Mouse (Mus musculus) hindbrain, embryonic 12.5 days (tissue): ENCODE measurements around the gene Xiap. TPM values are rescaled to one million over a fixed set of nuclear protein-coding genes. Genes with fewer than 3 reads are reported as not detected.

Experiments
- ATAC-seq: fragments of 200-750 bp; cut with Nextera tagmentation; 2 replicates; pipeline ENCODE4 v1.8.0; 2017; ENCODE audit warnings: moderate TSS enrichment; ENCODE audit not compliant: low FRiP score
- H3K27ac ChIP-seq: fragments of 300-500 bp; sonication (generic); 2 replicates; pipeline ENCODE4 v1.5.1; 2016; ENCODE audit warnings: mild to moderate bottlenecking
- H3K27me3 ChIP-seq: fragments of 300-500 bp; sonication (generic); 2 replicates; pipeline ENCODE4 v1.6.1; 2016; ENCODE audit warnings: mild to moderate bottlenecking
- H3K36me3 ChIP-seq: fragments of 300-500 bp; sonication (generic); 2 replicates; pipeline ENCODE4 v1.6.1; 2016; ENCODE audit warnings: mild to moderate bottlenecking
- H3K4me1 ChIP-seq: fragments of 300-500 bp; sonication (generic); 2 replicates; pipeline ENCODE4 v1.6.1; 2016
- H3K4me2 ChIP-seq: fragments of 300-500 bp; sonication (generic); replicated peaks from 2 replicates; pipeline ENCODE4 v1.6.1; 2016; ENCODE audit warnings: mild to moderate bottlenecking
- H3K4me3 ChIP-seq: fragments of 300-500 bp; sonication (generic); 2 replicates; pipeline ENCODE4 v1.5.1; 2016; ENCODE audit warnings: mild to moderate bottlenecking
- H3K9ac ChIP-seq: fragments of 300-500 bp; sonication (generic); 2 replicates; pipeline ENCODE4 v1.6.1; 2016; ENCODE audit warnings: mild to moderate bottlenecking, moderate library complexity
- H3K9me3 ChIP-seq: fragments of 300-500 bp; sonication (generic); replicated peaks from 2 replicates; pipeline ENCODE4 v1.6.1; 2016; ENCODE audit warnings: mild to moderate bottlenecking
- WGBS: fragments of 180-500 bp; shearing (Covaris S2); methylation state at CpG from one replicate; pipeline ENCODE4 v1.1.7; 2016; 5-methylcytosine and 5-hydroxymethylcytosine counted together
- polyA plus RNA-seq: library from polyadenylated mRNA; unstranded; fragments of >200 nt; fragmentation: Nextera tagmentation; extraction: Ambion mirVana; gene quantifications from 2 replicates; pipeline ENCODE4 v1.2.1, GENCODE M21; 2016

Xiap gene
- polyA plus RNA-seq, 1 experiment from 2014 or later, result 11.5 TPM

DNA sequence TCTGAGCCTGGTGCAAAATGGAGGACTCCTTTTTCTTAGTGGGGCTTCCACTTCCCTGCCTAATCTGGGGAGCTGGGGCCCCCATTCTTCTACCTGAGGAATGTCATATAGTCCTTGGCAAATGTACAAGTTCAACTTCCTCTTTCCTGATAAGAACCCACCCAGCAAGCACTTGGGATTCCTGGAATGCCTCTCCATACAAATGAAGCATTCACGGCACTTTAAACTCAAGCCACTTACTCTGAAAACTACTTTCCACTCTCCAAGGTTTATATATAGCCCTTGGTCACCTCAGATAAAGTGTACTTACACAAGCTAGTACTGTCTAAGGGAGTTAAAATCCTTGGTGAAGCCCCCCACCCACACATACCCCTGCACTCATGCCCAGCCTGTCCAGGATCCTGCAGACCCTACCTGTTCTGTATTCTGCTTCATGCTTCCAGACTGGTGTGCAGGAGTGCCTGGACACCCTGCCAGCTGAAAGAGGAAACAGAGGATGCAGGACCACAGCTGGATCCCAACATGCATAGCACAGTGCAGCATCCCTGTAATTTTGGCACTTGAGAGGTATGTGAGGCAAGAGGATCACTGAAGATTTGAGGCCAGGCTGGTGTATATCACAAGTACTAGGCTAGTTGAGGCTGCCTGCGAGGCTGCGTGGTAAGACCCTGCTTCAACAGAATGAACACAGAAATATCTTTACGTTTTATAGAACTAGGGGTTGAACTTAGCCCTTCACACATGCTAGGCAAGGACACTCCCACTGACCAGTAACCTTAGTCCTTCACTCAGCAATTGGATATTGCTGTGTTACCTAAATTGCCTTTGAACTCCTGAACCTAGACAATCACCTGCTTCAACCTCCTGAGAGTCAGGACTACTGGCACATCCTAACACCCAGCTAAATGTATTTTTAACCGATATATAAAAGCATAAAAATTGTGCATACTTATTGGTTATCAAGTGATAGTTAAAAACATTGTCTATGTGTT, 8.5 kb upstream of the Xiap start:
- WGBS, result 69% methylated on average over 5 of the region's 5 CpGs
- H3K36me3 ChIP-seq, result no peaks in the 10 kb centered on the region
- ATAC-seq, result no peak

DNA sequence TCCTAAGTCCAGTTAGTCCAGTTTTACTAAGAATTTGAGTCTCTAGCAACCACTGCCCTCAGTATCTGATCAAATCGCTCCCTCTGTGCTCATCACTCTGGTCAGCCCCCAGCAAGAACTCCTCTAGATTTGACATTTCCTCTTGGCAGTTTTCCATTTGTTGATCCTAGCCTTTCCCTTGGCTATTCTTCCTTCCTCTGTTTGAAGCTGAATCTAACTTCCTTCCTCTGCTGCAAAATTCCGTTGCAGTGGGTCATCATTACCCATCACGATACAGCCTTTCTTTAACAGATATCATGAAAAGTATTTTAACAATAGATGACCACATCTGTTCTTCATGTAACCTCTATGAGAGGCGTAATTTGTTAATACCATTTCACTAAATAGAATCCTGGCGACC, 2.5 kb upstream of the Xiap start:
- no peak for ATAC-seq

More for the DNA sequence above, 8.5 kb upstream of the Xiap start:
- Histone ChIP-seq H3K4me1 (no peaks in the 10 kb centered on the region), H3K9ac (no peak overlapping the region), H3K9me3 (no peaks in the 10 kb centered on the region), H3K27ac (no peak overlapping the region), H3K27me3 (no peaks in the 10 kb centered on the region), H3K4me2 (no peak overlapping the region), H3K4me3 (no peak overlapping the region)

DNA sequence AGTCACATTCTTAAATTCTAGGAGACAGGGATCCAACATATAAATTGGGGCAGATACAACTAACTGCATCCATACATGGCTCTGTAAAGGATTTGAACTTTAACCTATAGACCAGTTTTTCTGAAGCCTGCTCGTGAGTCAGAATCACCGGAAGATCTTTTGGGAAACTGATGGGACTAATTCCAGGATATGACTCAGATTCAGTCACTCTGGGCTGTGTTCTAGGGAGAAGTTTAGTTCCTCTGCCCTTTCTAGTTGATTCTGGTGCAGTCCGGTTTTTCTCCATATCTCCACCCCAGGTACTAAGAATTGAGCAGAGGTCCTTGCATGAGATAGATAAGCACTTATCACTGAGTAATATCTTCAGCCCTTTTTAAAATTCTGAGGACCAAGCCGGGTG, 1.6 kb upstream of the Xiap start:
- Histone ChIP-seq H3K4me2 (no peak overlapping the region), H3K9ac (no peak overlapping the region), H3K4me3 (no peak overlapping the region), H3K9me3 (no peaks in the 10 kb centered on the region), H3K27ac (no peak overlapping the region), H3K4me1 (no peaks in the 10 kb centered on the region), H3K27me3 (no peaks in the 10 kb centered on the region), H3K36me3 (no peaks in the 10 kb centered on the region)
- WGBS, result 91% methylated on average over 4 of the region's 4 CpGs
- ATAC-seq, result no peak

More for the DNA sequence above, 2.5 kb upstream of the Xiap start:
- Histone ChIP-seq H3K4me1 (no peaks in the 10 kb centered on the region), H3K27ac (no peak overlapping the region), H3K9me3 (no peaks in the 10 kb centered on the region), H3K4me3 (no peak overlapping the region), H3K27me3 (no peaks in the 10 kb centered on the region), H3K9ac (no peak overlapping the region), H3K4me2 (no peak overlapping the region), H3K36me3 (no peaks in the 10 kb centered on the region)
- 81% methylated on average over 5 of the region's 5 CpGs for whole genome bisulfite sequencing

- H3K4me3 ChIP-seq, result no peak overlapping the region
- 73% methylated on average over 1 of the region's 1 CpGs for WGBS
- no peaks in the 10 kb centered on the region for H3K27me3 ChIP-seq
- no peaks in the 10 kb centered on the region for H3K9me3 ChIP-seq
- ATAC-seq, result no peak
- H3K36me3 ChIP-seq, result no peaks in the 10 kb centered on the region
- no peaks in the 10 kb centered on the region for H3K4me1 ChIP-seq
- H3K27ac ChIP-seq, result no peak overlapping the region
- H3K9ac ChIP-seq, result no peak overlapping the region
- no peak overlapping the region for H3K4me2 ChIP-seq
Observed at GRCm38 (mm10) chrX:42063621-42064020, 4.1 kb downstream of the Xiap start.

DNA sequence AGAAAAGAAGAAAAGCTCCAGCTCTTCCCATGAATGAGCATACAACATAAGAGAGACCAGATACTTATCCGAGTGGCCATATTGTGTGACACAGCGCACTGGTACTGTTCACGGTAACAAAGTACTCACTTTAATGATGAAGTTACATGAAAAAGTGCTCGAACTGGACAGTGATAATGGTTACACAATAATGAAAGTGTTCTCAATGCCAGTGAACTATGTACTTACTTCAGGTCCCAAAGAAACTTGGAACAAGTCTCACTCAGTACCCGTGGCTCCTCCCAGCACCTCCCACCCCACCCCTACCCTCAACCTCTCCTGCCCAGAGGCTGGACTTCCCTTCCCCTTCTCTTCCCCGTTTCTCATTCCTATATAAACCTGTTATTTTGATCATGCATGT, 5.6 kb downstream of the Xiap start:
- no peaks in the 10 kb centered on the region for H3K4me1 ChIP-seq
- 83% methylated on average over 6 of the region's 6 CpGs for WGBS
- H3K9ac ChIP-seq, result no peak overlapping the region
- no peak overlapping the region for H3K4me3 ChIP-seq
- no peak for ATAC-seq
- H3K36me3 ChIP-seq, result no peaks in the 10 kb centered on the region
- H3K9me3 ChIP-seq, result no peaks in the 10 kb centered on the region
- no peak overlapping the region for H3K4me2 ChIP-seq
- H3K27ac ChIP-seq, result no peak overlapping the region
- no peaks in the 10 kb centered on the region for H3K27me3 ChIP-seq

DNA sequence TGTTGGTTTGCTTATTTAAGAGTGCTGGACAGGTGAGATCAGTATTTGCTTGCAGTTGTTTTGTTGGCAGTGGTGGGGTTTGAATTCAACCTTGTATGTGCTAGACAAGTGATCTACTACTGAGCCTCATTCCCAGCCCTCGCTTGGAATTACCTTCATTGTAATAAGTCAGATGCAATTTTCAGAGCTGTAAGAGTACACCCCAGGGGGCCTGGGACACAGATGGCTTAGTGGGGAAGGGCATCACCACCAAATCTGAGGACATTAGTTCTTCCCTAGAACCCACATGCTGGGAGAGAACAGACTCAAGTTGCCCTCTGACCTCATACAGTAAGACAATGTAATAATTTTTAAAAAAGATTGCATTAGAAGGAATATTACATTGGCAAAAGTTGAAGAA, 7.3 kb downstream of the Xiap start:
- no peaks in the 10 kb centered on the region; the same call in 1 of the 2 replicates for H3K4me1 ChIP-seq
- H3K9me3 ChIP-seq, result no peaks in the 10 kb centered on the region
- H3K36me3 ChIP-seq, result no peaks in the 10 kb centered on the region
- no peak overlapping the region for H3K27ac ChIP-seq
- no peaks in the 10 kb centered on the region for H3K27me3 ChIP-seq
- no peak overlapping the region for H3K4me2 ChIP-seq
- no peak overlapping the region for H3K4me3 ChIP-seq
- no peak for ATAC-seq
- 69% methylated on average over 1 of the region's 1 CpGs for WGBS
- no peak overlapping the region for H3K9ac ChIP-seq

DNA sequence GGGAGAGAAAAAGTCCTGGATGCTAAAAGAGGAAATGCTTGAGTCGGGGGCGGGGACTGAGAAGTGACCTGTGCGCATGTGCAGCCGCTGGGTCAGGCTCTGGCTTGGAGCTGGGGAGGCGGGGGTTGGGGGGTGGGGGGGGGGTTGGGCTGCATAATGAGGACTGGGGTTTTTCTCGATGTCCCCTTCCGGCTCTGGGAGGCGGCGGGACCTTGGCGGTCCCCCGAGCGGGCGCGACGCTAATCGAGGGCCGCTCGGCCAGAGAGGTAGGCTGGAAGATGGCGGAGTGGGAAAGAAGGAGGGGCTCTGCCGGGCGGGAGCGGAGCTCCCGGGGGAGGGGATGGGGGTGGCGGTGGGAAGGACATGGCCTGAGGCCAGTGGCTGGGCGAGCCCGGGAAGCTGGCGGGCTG, 8.3 kb downstream of the Xiap start:
- Histone ChIP-seq H3K27ac (peak overlapping the region; percentile 89), H3K4me1 (no peaks in the 10 kb centered on the region; the same call in 1 of the 2 replicates), H3K36me3 (no peaks in the 10 kb centered on the region), H3K4me3 (peak overlapping the region; percentile 41), H3K4me2 (peak overlapping the region; percentile 45), H3K9me3 (no peaks in the 10 kb centered on the region), H3K27me3 (no peaks in the 10 kb centered on the region), H3K9ac (peak overlapping the region; percentile 59)
- WGBS, result 14% methylated on average over 19 of the region's 27 CpGs
- ATAC-seq, result peak; percentile 85

DNA sequence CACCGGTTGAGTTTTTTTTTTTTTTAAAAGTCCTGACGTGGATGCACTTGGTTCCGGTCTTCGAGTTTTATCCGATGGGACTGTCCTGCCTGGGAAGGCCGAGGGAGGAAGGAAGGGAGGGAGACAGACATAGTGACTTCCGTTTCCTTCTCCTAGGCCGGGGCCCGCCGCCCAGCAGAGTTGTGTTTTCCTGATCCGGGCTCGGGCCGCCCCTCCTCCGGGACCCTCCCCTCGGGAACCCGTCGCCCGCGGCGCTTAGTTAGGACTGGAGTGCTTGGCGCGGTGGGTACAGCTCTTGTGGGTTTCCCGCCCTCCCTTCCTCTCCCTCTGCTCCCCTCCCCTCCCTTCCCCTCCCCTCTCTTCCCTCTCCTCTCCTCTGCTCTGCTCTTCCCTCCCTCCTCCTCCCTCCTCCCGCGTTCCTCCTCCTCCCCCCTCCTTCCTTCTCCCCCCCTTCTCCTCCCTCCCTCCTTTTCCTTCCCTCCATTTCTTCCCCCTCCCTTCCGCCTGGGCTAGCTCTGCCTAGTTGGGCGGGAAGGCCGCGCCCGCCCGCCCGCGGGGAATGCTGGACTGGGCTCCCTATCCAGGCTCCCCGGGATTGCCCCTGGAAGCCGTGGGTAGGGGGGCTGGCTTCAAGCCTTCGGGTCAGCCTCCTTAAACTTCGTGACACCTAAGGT, 8.9 kb downstream of the Xiap start:
- ATAC-seq, result peak; percentile 88

GRCm38 (mm10) chrX:42068875-42069257, 9.4 kb downstream of the Xiap start:
- peak overlapping the region; percentile 41 for H3K4me3 ChIP-seq
- H3K9ac ChIP-seq, result peak overlapping the region; percentile 59; the same call in 1 of the 2 replicates
- H3K27me3 ChIP-seq, result no peaks in the 10 kb centered on the region
- H3K9me3 ChIP-seq, result no peaks in the 10 kb centered on the region
- H3K4me2 ChIP-seq, result peak overlapping the region; percentile 45
- no peaks in the 10 kb centered on the region; the same call in 1 of the 2 replicates for H3K4me1 ChIP-seq
- no peak; the same call in 1 of the 2 replicates for ATAC-seq
- 15% methylated on average over 3 of the region's 3 CpGs for WGBS
- no peaks in the 10 kb centered on the region for H3K36me3 ChIP-seq
- peak overlapping the region; percentile 89 for H3K27ac ChIP-seq

More for the DNA sequence above, 8.9 kb downstream of the Xiap start:
- Histone ChIP-seq H3K9ac (peak overlapping the region; percentile 59), H3K4me2 (peak overlapping the region; percentile 45), H3K27me3 (no peaks in the 10 kb centered on the region), H3K9me3 (no peaks in the 10 kb centered on the region), H3K4me1 (no peaks in the 10 kb centered on the region; the same call in 1 of the 2 replicates), H3K27ac (peak overlapping the region; percentile 89), H3K36me3 (no peaks in the 10 kb centered on the region), H3K4me3 (peak overlapping the region; percentile 41)
- 19% methylated on average over 35 of the region's 37 CpGs for WGBS

DNA sequence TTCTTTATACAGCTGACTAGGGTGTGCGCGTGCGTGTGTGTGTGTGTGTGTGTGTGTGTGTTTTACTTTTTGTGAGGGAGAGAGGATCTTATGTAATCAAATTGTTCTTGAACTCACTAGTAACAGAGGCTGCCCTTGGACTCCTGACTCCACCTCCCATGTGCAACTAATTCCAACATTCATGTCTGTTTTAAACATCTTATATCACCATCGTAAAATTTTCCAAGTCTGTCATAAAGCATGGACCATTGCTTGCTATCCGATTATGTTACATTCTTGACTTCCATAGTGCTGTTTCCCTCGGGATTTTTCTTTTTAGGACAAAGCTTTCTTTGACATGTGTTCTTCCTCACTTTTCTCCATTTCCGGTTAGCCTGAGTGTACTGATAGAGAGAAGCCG, 28.3 kb downstream of the Xiap start:
- H3K4me3 ChIP-seq, result no peak overlapping the region
- no peaks in the 10 kb centered on the region for H3K4me1 ChIP-seq
- H3K4me2 ChIP-seq, result no peak overlapping the region
- WGBS, result 90% methylated on average over 8 of the region's 8 CpGs
- H3K27ac ChIP-seq, result no peak overlapping the region
- no peak for ATAC-seq
- H3K9ac ChIP-seq, result no peak overlapping the region
- H3K36me3 ChIP-seq, result no peaks in the 10 kb centered on the region
- no peaks in the 10 kb centered on the region for H3K27me3 ChIP-seq
- no peaks in the 10 kb centered on the region for H3K9me3 ChIP-seq

DNA sequence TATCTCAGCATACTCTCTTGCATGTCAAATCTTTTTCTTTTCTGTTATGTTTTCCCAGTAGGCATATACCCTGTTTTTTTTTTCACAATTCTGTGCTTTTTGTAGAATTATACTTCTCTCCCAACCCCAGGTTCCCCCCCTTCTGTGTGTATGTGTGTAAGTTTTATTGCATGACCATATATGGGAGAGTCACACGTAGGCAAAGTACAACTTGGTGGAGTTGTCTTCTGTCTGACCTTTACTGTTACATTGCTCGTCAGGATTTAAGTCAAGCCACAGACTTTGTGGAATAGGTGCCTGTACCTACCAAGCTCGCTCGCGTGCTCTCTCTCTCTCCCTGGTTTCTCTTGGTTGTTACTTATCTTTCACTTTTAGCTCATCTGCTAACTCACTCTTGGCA, 28.7 kb downstream of the Xiap start:
- H3K27ac ChIP-seq, result no peak overlapping the region
- H3K4me3 ChIP-seq, result no peak overlapping the region
- no peaks in the 10 kb centered on the region for H3K4me1 ChIP-seq
- H3K4me2 ChIP-seq, result no peak overlapping the region
- no peaks in the 10 kb centered on the region for H3K36me3 ChIP-seq
- no peak overlapping the region for H3K9ac ChIP-seq
- 90% methylated on average over 5 of the region's 5 CpGs for WGBS
- no peaks in the 10 kb centered on the region for H3K9me3 ChIP-seq
- no peak for ATAC-seq
- no peaks in the 10 kb centered on the region for H3K27me3 ChIP-seq

GRCm38 (mm10) chrX:42107137-42107536, 47.7 kb downstream of the Xiap start:
- Histone ChIP-seq H3K9me3 (no peaks in the 10 kb centered on the region; the same call in 1 of the 2 replicates), H3K9ac (no peak overlapping the region), H3K27me3 (no peaks in the 10 kb centered on the region), H3K36me3 (peaks cover 17% of the 10 kb centered on the region), H3K4me2 (no peak overlapping the region), H3K4me1 (no peaks in the 10 kb centered on the region), H3K27ac (no peak overlapping the region), H3K4me3 (no peak overlapping the region)
- WGBS, result 93% methylated on average over 6 of the region's 6 CpGs
- ATAC-seq, result no peak
